Mouse (Mus musculus): ENCODE measurements at regions not wholly inside any gene's neighbourhood (a gene's known extent, or its start where the extent isn't known, plus 50 kb on each side); places are given as distances from the start of the nearest gene placed in this dataset.
"Not testable (repeated sequence)": the region's sequence is repeated elsewhere in the genome, so short reads cannot be mapped to it uniquely, and the experiment has no call there.

- no peak for DNase-seq (ENCODE audit: low spot score)
These were observed 59.1 kb downstream of the Klf6 start for GRCm38 (mm10) chr13:5920422-5920821.

- DNase-seq (ENCODE audit: low spot score), result no peak
These were observed 70.2 kb downstream of the Klf6 start for GRCm38 (mm10) chr13:5931433-5931832.

- no peak for DNase-seq (ENCODE audit: low spot score)
These were observed 76.2 kb downstream of the Klf6 start for GRCm38 (mm10) chr13:5937436-5937835.

- DNase-seq (ENCODE audit: low spot score), result no peak
These were observed 76.7 kb downstream of the Klf6 start for GRCm38 (mm10) chr13:5937970-5938369.

- no peak for DNase-seq (ENCODE audit: low spot score)
These were observed 78.1 kb downstream of the Klf6 start for GRCm38 (mm10) chr13:5939368-5939767.

GRCm38 (mm10) chr13:5952863-5953262 is 91.6 kb downstream of the Klf6 start:
- no peak for DNase-seq (ENCODE audit: low spot score)

GRCm38 (mm10) chr13:5955121-5955520 is 93.8 kb downstream of the Klf6 start:
- not testable (repeated sequence) for DNase-seq (ENCODE audit: low spot score)

GRCm38 (mm10) chr13:5956145-5956544 is 94.9 kb downstream of the Klf6 start:
- DNase-seq (ENCODE audit: low spot score), result no peak

GRCm38 (mm10) chr13:5962947-5963346 is 101.7 kb downstream of the Klf6 start:
- DNase-seq (ENCODE audit: low spot score), result no peak

- DNase-seq (ENCODE audit: low spot score), result no peak
These were observed 103.3 kb downstream of the Klf6 start for GRCm38 (mm10) chr13:5964626-5965025.

- DNase-seq (ENCODE audit: low spot score), result no peak
These were observed 117.3 kb downstream of the Klf6 start for GRCm38 (mm10) chr13:5978615-5979014.

GRCm38 (mm10) chr13:5987491-5987890 is 126.2 kb downstream of the Klf6 start:
- DNase-seq (ENCODE audit: low spot score), result no peak

- DNase-seq (ENCODE audit: low spot score), result no peak
These were observed 127.1 kb downstream of the Klf6 start for GRCm38 (mm10) chr13:5988407-5988806.

GRCm38 (mm10) chr13:6000559-6001217 is 139.4 kb downstream of the Klf6 start:
- DNase-seq (ENCODE audit: low spot score), result no peak

GRCm38 (mm10) chr13:6001218-6001564 is 139.9 kb downstream of the Klf6 start:
- no peak for DNase-seq (ENCODE audit: low spot score)

GRCm38 (mm10) chr13:6005901-6006300 is 144.6 kb downstream of the Klf6 start:
- no peak for DNase-seq (ENCODE audit: low spot score)

GRCm38 (mm10) chr13:6009671-6010070 is 148.4 kb downstream of the Klf6 start:
- no peak for DNase-seq (ENCODE audit: low spot score)

GRCm38 (mm10) chr13:6027207-6027606 is 165.9 kb downstream of the Klf6 start:
- DNase-seq (ENCODE audit: low spot score), result no peak

- DNase-seq (ENCODE audit: low spot score), result no peak
These were observed 167.6 kb downstream of the Klf6 start for GRCm38 (mm10) chr13:6028878-6029277.

- DNase-seq (ENCODE audit: low spot score), result no peak
These were observed 168.2 kb downstream of the Klf6 start for GRCm38 (mm10) chr13:6029461-6029860.

- DNase-seq (ENCODE audit: low spot score), result no peak
These were observed 168.8 kb downstream of the Klf6 start for GRCm38 (mm10) chr13:6030128-6030527.

- no peak for DNase-seq (ENCODE audit: low spot score)
These were observed 178.8 kb downstream of the Klf6 start for GRCm38 (mm10) chr13:6040132-6040531.

- no peak for DNase-seq (ENCODE audit: low spot score)
These were observed 179.4 kb downstream of the Klf6 start for GRCm38 (mm10) chr13:6040663-6041062.

GRCm38 (mm10) chr13:6042495-6042894 is 181.2 kb downstream of the Klf6 start:
- no peak for DNase-seq (ENCODE audit: low spot score)

All from ovary, postnatal 36 days (tissue).